10 mouse cellular contexts compared by ENCODE assay signal in the genomic region with DNA sequence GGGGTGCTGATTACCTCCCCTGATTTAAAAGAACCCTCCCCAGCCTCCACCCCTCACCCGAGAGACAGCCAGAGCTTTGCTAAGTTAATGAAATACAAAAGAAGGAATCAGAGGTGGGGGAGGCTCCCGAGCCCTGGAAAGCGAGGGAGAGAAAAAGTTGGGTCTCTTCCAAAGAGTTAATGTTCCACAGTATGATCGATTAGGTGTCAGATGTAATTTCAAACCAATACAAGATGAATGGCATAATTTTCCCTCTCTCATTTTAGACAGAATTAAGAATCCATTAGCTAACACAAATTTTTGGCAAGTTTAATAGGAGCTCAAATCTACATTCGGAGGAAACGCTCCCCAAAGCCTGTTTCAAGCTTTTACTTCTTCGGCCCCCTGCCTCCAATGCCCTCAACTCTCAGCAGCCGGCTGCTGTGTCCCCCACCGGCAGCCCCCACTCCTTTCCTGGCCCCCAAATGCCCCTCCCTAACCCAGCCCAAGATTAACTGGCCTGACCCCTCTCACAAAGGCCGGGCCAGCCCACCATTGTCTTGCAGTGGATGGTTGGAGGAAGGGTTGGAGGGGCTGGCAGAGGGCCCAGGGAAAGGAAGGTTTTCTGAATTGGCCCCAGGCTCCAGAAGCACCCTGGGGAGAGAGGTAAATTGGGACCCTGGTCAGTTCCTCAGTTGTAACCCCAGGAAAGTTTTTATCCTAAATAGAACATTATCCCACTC. TPM values are rescaled to one million over a fixed set of nuclear protein-coding genes. Genes with fewer than 3 reads are reported as not detected.
A peak's percentile ranks its signal among the peaks of the same experiment; 100 is the strongest.
DNase-seq lines count a peak whose midpoint lies in the region; ATAC-seq and TF ChIP-seq lines count a peak whose summit lies in the region.
"Had no signal": no experiment of that assay in that cellular context is flagged by ENCODE, and none has a peak within 500 bp of the region (broad histone marks: within the 10 kb centered on the region; RNA-seq: fewer than 3 reads in every experiment).

No protein-coding gene starts in this region.

- intact Hi-C loops in left cerebral cortex, postnatal 36 days (cut with DNase I), result no loop called here

- no peaks in the 10 kb centered on the region for H3K27me3 ChIP-seq in heart, embryonic 14.5 days (ENCODE audit: control insufficient read depth, insufficient read depth, low read length)

- DNase-seq in gastrocnemius, postnatal 25 days, result peak; percentile 22
- no peak for DNase-seq in gastrocnemius, adult 18-20 months (ENCODE audit: low spot score)
- no peak for DNase-seq in ES-E14 (ENCODE audit: low read depth, low spot score)
- DNase-seq in kidney, postnatal 4 days, result peak; percentile 46 to 58
- DNase-seq in adrenal gland, adult (ENCODE audit: inconsistent age in 2 of 2, low spot score in 1 of 2), result no peak
- no peak for DNase-seq in cerebellum, adult 18-20 months
- DNase-seq in left cerebral cortex, postnatal 36 days (ENCODE audit: low spot score in 2 of 2), result no peak

- no peaks in the 10 kb centered on the region for H3K36me3 ChIP-seq in ES-E14 (ENCODE audit: control insufficient read depth, insufficient read depth, low read length, poor library complexity, severe bottlenecking)
- H3K36me3 ChIP-seq in heart, embryonic 14.5 days (ENCODE audit: control insufficient read depth, insufficient read depth, low read length), result no peaks in the 10 kb centered on the region
- H3K36me3 ChIP-seq: limb, embryonic 13.5 days had no signal

- H3K9ac ChIP-seq in ES-E14 (ENCODE audit: insufficient read depth, low read depth, low read length, poor library complexity, severe bottlenecking), result no peak overlapping the region; the same call in 1 of the 2 replicates
- peak overlapping the region; percentile 25; the same call in 1 of the 2 replicates for H3K9ac ChIP-seq in heart, embryonic 14.5 days (ENCODE audit: low read length)
- H3K9ac ChIP-seq: limb, embryonic 13.5 days had no signal

- peaks cover 4 to 36% of the 10 kb centered on the region in 2 experiments for H3K4me1 ChIP-seq in ES-E14 (ENCODE audit: control insufficient read depth in 2 of 2, insufficient read depth in 2 of 2, low read length in 2 of 2, poor library complexity in 1 of 2)
- H3K4me1 ChIP-seq in heart, embryonic 14.5 days (ENCODE audit: control insufficient read depth in 2 of 2, insufficient read depth in 2 of 2, low read length in 2 of 2), result peaks cover 17 to 20% of the 10 kb centered on the region in 2 experiments

- peak overlapping the region in 1 of 2 experiments; percentile 29; a peak in 1 of 4 replicates for H3K4me3 ChIP-seq in ES-E14 (ENCODE audit: insufficient read depth in 1 of 2, low read depth in 1 of 2, low read length in 2 of 2, poor library complexity in 1 of 2, severe bottlenecking in 1 of 2)
- H3K4me3 ChIP-seq in heart, embryonic 14.5 days (ENCODE audit: control insufficient read depth in 1 of 2, insufficient read depth in 1 of 2, low read depth in 1 of 2, low read length in 2 of 2), result no peak overlapping the region
- H3K4me3 ChIP-seq: limb, embryonic 13.5 days had no signal

- in situ Hi-C loops in ES-E14 (cut with MboI; ENCODE audit: low sequenced_read_pairs in 2 of 2, unreplicated experiment in 2 of 2), result no loop called here

- H3K27ac ChIP-seq in ES-E14 (ENCODE audit: insufficient read depth, low read depth, low read length, poor library complexity, severe bottlenecking), result peak overlapping the region; percentile 82; the same call in 1 of the 2 replicates
- no peak overlapping the region for H3K27ac ChIP-seq in heart, embryonic 14.5 days (replicated peaks in 1 of 2; ENCODE audit: control insufficient read depth in 1 of 2, insufficient read depth in 1 of 2, low read depth in 2 of 2, low read length in 2 of 2)
- H3K27ac ChIP-seq: limb, embryonic 13.5 days had no signal

- 33% methylated on average over 10 of the region's 10 CpGs for WGBS in heart, embryonic 14.5 days

- H3K9me3 ChIP-seq in ES-E14 (ENCODE audit: control insufficient read depth, insufficient read depth, low read depth, low read length), result no peaks in the 10 kb centered on the region
- no peaks in the 10 kb centered on the region for H3K9me3 ChIP-seq in heart, embryonic 14.5 days (ENCODE audit: control insufficient read depth, low read length)
- H3K9me3 ChIP-seq: limb, embryonic 13.5 days had no signal

- peak overlapping the region; percentile 6; the same call in 1 of the 2 replicates for H3K4me2 ChIP-seq in heart, embryonic 14.5 days (ENCODE audit: low read length)
- H3K4me2 ChIP-seq: limb, embryonic 13.5 days had no signal

- no peak for ATAC-seq in heart, embryonic 14.5 days (ENCODE audit: insufficient number of reproducible peaks, insufficient read depth, low FRiP score, low read depth)

TF ChIP-seq in ES-E14, 5 proteins besides CTCF, POLR2A, EP300 and RAD21:
- TF ChIP-seq HCFC1 (IDR thresholded peaks at IDR 0.05; ENCODE audit: borderline replicate concordance, insufficient read depth, low read length) (no peak), ZNF384 (IDR thresholded peaks at IDR 0.05; ENCODE audit: low read depth, low read length) (no peak), MAFK (IDR thresholded peaks at IDR 0.05; ENCODE audit: insufficient read depth, low read depth, low read length) (no peak), ZC3H11A (IDR thresholded peaks at IDR 0.05; ENCODE audit: borderline replicate concordance, low read depth, low read length) (no peak), CHD2 (IDR thresholded peaks at IDR 0.05; ENCODE audit: low read depth, low read length) (no peak)

RNA-seq across cellular contexts. Expression of a gene that starts 30.8 kb away (rescaled TPM):
- total RNA-seq in gastrocnemius, postnatal 25 days (2021), result not detected
- not detected for total RNA-seq in gastrocnemius, adult 18-20 months (2021)
- total RNA-seq in ES-E14 (2012; rRNA removed), result not detected in 2 replicates
- polyA plus RNA-seq in heart, embryonic 14.5 days (2014; fragmentation: Nextera tagmentation; extraction: Ambion mirVana), result not detected in 2 replicates
- 10 to 100 TPM; 65.2 to 77.3 TPM for total RNA-seq in left cerebral cortex, postnatal 36 days (2021)
- total RNA-seq: CH12.LX had no signal
- polyA plus RNA-seq: limb, embryonic 13.5 days had no signal

RNA-seq across cellular contexts. Expression of a gene that starts 49.6 kb away (rescaled TPM):
- under 1 TPM in 1 of 2 experiments, not detected in 1; 0.35 TPM for total RNA-seq in gastrocnemius, postnatal 25 days (2021)
- total RNA-seq in gastrocnemius, adult 18-20 months (2021), result under 1 TPM; 0.18 to 0.31 TPM
- 0.22 and 0.79 TPM in 2 replicates for total RNA-seq in ES-E14 (2012; rRNA removed)
- 42.2 and 48.3 TPM in 2 replicates for polyA plus RNA-seq in heart, embryonic 14.5 days (2014; fragmentation: Nextera tagmentation; extraction: Ambion mirVana)
- total RNA-seq in left cerebral cortex, postnatal 36 days (2021), result 100 to 1,000 TPM; 225 to 274 TPM

RNA-seq across cellular contexts. Expression of a gene that starts 59.5 kb away (rescaled TPM):
- 10 to 100 TPM in 1 of 2 experiments, 1 to 10 TPM in 1; 9.6 to 11.8 TPM for total RNA-seq in gastrocnemius, postnatal 25 days (2021)
- 10 to 100 TPM; 11.1 to 13.6 TPM for total RNA-seq in gastrocnemius, adult 18-20 months (2021)
- total RNA-seq in ES-E14 (2012; rRNA removed), result 40.2 and 59.8 TPM in 2 replicates
- polyA plus RNA-seq in heart, embryonic 14.5 days (2014; fragmentation: Nextera tagmentation; extraction: Ambion mirVana), result 33.1 and 35.4 TPM in 2 replicates
- 10 to 100 TPM; 35.9 to 39.3 TPM for total RNA-seq in left cerebral cortex, postnatal 36 days (2021)

Comparison
In these comparisons a context has a peak if more than half of its experiments do, and no peak if none do; other contexts are left out.
1. DNase-seq: peak in gastrocnemius, postnatal 25 days (single experiment) and kidney, postnatal 4 days (2 of 2); none in gastrocnemius, adult 18-20 months (single experiment), ES-E14 (single experiment), adrenal gland, adult (0 of 2), cerebellum, adult 18-20 months (0 of 2) and left cerebral cortex, postnatal 36 days (0 of 2).
2. RNA of a gene that starts 30.8 kb away (total RNA-seq): 65.2 to 77.3 TPM in left cerebral cortex, postnatal 36 days; not detected in gastrocnemius, postnatal 25 days, not detected in gastrocnemius, adult 18-20 months and not detected in ES-E14; every median in the first group is over 10 times any median in the second.
3. RNA of a gene that starts 49.6 kb away (total RNA-seq): 225 to 274 TPM in left cerebral cortex, postnatal 36 days; 0.35 TPM in gastrocnemius, postnatal 25 days, 0.18 to 0.31 TPM in gastrocnemius, adult 18-20 months and 0.22 to 0.79 TPM in ES-E14; every median in the first group is over 100 times any median in the second.